Mouse (Mus musculus): ENCODE measurements around the gene Gmeb2.

- TF ChIP-seq CTCF (IDR thresholded peaks at IDR 0.05; ENCODE audit: low read depth) (no peak), EP300 (IDR thresholded peaks at IDR 0.05; ENCODE audit: low read depth) (no peak)
Observed at GRCm38 (mm10) chr2:181322136-181322535, 34.3 kb upstream of the Gmeb2 start.

All from liver, postnatal 0 days (tissue).